Mouse (Mus musculus): Measurements from ENCODE around the gene Etv6. TPM values are rescaled to one million over a fixed set of nuclear protein-coding genes. Genes with fewer than 3 reads are reported as not detected.

The Etv6 gene
- polyA plus RNA-seq, 1 experiment from 2014 or later = 3.4 TPM

DNA sequence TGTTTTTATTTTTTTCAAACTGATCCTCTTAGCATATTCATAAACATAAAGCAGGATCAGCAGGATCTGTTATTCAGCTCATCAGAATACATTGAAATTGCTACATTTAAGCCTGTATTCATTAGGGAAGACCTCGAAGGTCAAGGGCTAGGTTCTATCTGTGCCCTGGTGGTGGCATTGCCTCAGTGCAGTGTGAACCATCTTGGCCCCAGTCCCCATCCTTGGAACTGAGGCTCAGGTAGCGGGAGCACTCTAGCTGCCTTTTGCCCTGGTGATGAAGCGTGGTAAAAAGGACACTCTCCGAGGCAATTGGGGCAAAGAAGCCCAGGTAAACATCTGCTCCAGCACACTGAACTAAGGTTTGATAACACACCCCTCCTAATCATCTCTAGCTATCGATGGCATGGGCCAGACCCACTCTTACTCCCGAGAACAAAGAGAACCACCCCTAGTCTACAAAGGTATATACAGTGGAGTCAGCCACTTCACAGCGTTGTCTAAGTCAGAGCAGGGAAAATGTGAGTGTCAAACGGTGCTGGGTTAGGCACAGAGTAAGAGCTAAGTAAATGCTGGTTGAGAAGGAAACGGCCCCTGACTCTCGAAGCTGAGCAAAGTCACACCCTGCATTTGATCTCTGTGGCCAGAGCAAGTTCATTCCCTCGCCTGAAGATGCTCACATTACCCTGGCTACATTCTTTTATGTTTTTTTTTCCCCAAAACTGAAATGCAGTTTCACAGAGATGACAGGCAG lies 148.3 kb downstream of the Etv6 start:
- no peak for ATAC-seq
- WGBS = 92% methylated on average over 11 of the region's 11 CpGs
- Histone ChIP-seq H3K27ac (ENCODE audit: low read depth, low read length) (no peak overlapping the region), H3K4me2 (ENCODE audit: low read length) (no peak overlapping the region), H3K36me3 (ENCODE audit: control insufficient read depth, insufficient read depth, low read length) (no peaks in the 10 kb centered on the region), H3K27me3 (replicated peaks; ENCODE audit: control insufficient read depth, insufficient read depth, low read length) (no peaks in the 10 kb centered on the region), H3K4me3 (ENCODE audit: low read length) (no peak overlapping the region), H3K4me1 (ENCODE audit: control insufficient read depth, insufficient read depth, low read depth, low read length) (no peaks in the 10 kb centered on the region; the same call in 1 of the 2 replicates), H3K9ac (ENCODE audit: low read depth, low read length) (no peak overlapping the region), H3K9me3 (ENCODE audit: control insufficient read depth, low read length) (no peaks in the 10 kb centered on the region)

- no peak overlapping the region for H3K9ac ChIP-seq (ENCODE audit: low read depth, low read length)
- no peak overlapping the region for H3K4me2 ChIP-seq (ENCODE audit: low read length)
- no peak overlapping the region for H3K27ac ChIP-seq (ENCODE audit: low read depth, low read length)
- no peak overlapping the region for H3K4me3 ChIP-seq (ENCODE audit: low read length)
- no peaks in the 10 kb centered on the region for H3K9me3 ChIP-seq (ENCODE audit: control insufficient read depth, low read length)
- peaks cover 14% of the 10 kb centered on the region for H3K4me1 ChIP-seq (ENCODE audit: control insufficient read depth, insufficient read depth, low read depth, low read length)
- WGBS = 69% methylated on average over 6 of the region's 6 CpGs
- H3K27me3 ChIP-seq (replicated peaks; ENCODE audit: control insufficient read depth, insufficient read depth, low read length) = no peaks in the 10 kb centered on the region
- no peaks in the 10 kb centered on the region for H3K36me3 ChIP-seq (ENCODE audit: control insufficient read depth, insufficient read depth, low read length)
- no peak for ATAC-seq
Measured at GRCm38 (mm10) chr6:134186286-134186903, 150.9 kb downstream of the Etv6 start.

DNA sequence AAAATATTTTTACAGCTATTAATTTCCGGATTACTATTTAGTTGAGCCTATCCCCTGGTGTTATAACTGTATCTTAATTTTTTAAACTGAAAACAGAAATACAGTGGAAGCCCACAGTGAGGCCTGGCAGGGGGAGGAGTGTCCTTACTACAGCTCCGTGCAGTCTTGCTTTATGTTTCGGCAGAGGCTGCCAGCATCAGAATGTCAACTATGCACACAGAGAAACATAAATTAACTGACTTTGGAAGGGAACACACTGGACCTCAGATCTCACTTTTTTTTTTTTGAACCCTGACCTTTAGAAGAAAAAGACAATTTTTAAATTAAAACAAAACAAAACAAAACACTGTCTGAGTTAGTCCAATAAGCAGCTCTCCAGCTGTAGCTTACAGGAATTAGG lies 153.2 kb downstream of the Etv6 start:
- no peaks in the 10 kb centered on the region for H3K27me3 ChIP-seq (replicated peaks; ENCODE audit: control insufficient read depth, insufficient read depth, low read length)
- H3K36me3 ChIP-seq (ENCODE audit: control insufficient read depth, insufficient read depth, low read length) = no peaks in the 10 kb centered on the region
- no peak overlapping the region for H3K9ac ChIP-seq (ENCODE audit: low read depth, low read length)
- no peaks in the 10 kb centered on the region for H3K9me3 ChIP-seq (ENCODE audit: control insufficient read depth, low read length)
- H3K27ac ChIP-seq (ENCODE audit: low read depth, low read length) = no peak overlapping the region
- H3K4me1 ChIP-seq (ENCODE audit: control insufficient read depth, insufficient read depth, low read depth, low read length) = peaks cover 14% of the 10 kb centered on the region
- 40% methylated on average over 3 of the region's 3 CpGs for WGBS
- ATAC-seq = no peak
- no peak overlapping the region for H3K4me3 ChIP-seq (ENCODE audit: low read length)
- no peak overlapping the region for H3K4me2 ChIP-seq (ENCODE audit: low read length)

GRCm38 (mm10) chr6:134189174-134189573 lies 153.7 kb downstream of the Etv6 start:
- ATAC-seq = peak; percentile 17; the same call in 1 of the 2 replicates
- Histone ChIP-seq H3K27ac (ENCODE audit: low read depth, low read length) (peak overlapping the region; percentile 41; the same call in 1 of the 2 replicates), H3K4me3 (ENCODE audit: low read length) (no peak overlapping the region), H3K9me3 (ENCODE audit: control insufficient read depth, low read length) (no peaks in the 10 kb centered on the region), H3K27me3 (replicated peaks; ENCODE audit: control insufficient read depth, insufficient read depth, low read length) (no peaks in the 10 kb centered on the region), H3K4me2 (ENCODE audit: low read length) (no peak overlapping the region), H3K36me3 (ENCODE audit: control insufficient read depth, insufficient read depth, low read length) (no peaks in the 10 kb centered on the region), H3K4me1 (ENCODE audit: control insufficient read depth, insufficient read depth, low read depth, low read length) (peaks cover 14% of the 10 kb centered on the region), H3K9ac (ENCODE audit: low read depth, low read length) (no peak overlapping the region)
- 42% methylated on average over 5 of the region's 5 CpGs for WGBS

- Histone ChIP-seq H3K36me3 (ENCODE audit: control insufficient read depth, insufficient read depth, low read length) (no peaks in the 10 kb centered on the region), H3K9me3 (ENCODE audit: control insufficient read depth, low read length) (no peaks in the 10 kb centered on the region), H3K4me2 (ENCODE audit: low read length) (no peak overlapping the region), H3K27me3 (replicated peaks; ENCODE audit: control insufficient read depth, insufficient read depth, low read length) (no peaks in the 10 kb centered on the region), H3K9ac (ENCODE audit: low read depth, low read length) (no peak overlapping the region), H3K4me3 (ENCODE audit: low read length) (no peak overlapping the region), H3K27ac (ENCODE audit: low read depth, low read length) (peak overlapping the region; percentile 41; the same call in 1 of the 2 replicates), H3K4me1 (ENCODE audit: control insufficient read depth, insufficient read depth, low read depth, low read length) (peaks cover 14% of the 10 kb centered on the region)
- peak; percentile 82 for ATAC-seq
- WGBS = 34% methylated on average over 6 of the region's 7 CpGs
Measured at GRCm38 (mm10) chr6:134189575-134190132, 154.2 kb downstream of the Etv6 start.

DNA sequence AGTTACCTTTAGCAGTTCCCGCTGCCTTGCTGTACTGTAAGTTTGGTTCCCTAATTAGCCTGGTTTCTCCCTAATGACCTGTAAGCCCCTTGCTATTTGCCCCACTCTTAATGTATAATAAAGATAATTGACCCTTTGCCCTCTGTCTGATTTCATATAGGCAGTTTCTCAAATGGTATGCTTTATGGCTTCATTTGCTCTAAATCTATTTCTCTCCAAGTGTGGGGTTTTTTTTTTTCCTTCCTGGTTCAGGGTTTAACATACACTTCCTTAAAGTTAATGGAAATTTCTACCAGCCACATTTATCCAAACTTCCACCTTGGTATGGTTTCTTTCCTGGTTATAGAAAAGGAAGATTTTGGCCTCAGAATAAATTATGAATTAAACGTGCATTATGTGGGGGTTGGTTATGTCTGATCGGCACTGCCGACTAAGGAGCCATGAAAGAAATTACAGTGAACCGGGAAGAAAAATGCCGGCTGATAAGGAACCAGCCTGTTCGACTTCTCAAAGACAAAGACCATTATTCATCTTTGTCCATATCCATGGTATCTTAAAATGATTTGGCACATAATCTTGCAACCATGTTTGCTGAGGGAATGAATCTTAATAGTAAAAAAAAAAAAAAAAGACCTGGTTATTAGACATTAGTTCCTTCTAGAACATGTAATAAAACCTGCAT lies 155.2 kb downstream of the Etv6 start:
- Histone ChIP-seq H3K4me1 (ENCODE audit: control insufficient read depth, insufficient read depth, low read depth, low read length) (peaks cover 14% of the 10 kb centered on the region), H3K9me3 (ENCODE audit: control insufficient read depth, low read length) (no peaks in the 10 kb centered on the region), H3K27ac (ENCODE audit: low read depth, low read length) (no peak overlapping the region), H3K4me3 (ENCODE audit: low read length) (no peak overlapping the region), H3K4me2 (ENCODE audit: low read length) (no peak overlapping the region), H3K27me3 (replicated peaks; ENCODE audit: control insufficient read depth, insufficient read depth, low read length) (no peaks in the 10 kb centered on the region), H3K36me3 (ENCODE audit: control insufficient read depth, insufficient read depth, low read length) (no peaks in the 10 kb centered on the region), H3K9ac (ENCODE audit: low read depth, low read length) (no peak overlapping the region)
- no peak for ATAC-seq
- WGBS = 39% methylated on average over 7 of the region's 7 CpGs

DNA sequence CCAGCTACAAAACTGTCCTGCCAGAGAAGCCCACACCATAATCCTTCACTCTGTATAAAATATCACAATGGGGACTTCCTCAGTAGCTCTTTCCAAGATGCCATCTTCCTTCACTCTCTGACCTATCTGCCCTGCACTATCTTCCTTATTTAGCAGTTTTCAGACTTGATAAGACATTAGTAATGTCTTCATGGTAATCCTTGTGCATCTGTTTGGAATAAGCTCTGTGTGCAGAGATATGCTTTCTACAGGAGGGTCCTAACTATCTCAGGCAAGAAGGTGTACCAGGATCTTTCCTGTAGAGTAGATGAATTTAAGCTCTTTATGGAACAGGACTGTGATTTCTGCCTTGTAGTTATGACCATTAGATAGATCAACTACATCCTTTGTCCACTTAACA lies 157.2 kb downstream of the Etv6 start:
- no peak overlapping the region for H3K4me3 ChIP-seq (ENCODE audit: low read length)
- H3K27me3 ChIP-seq (replicated peaks; ENCODE audit: control insufficient read depth, insufficient read depth, low read length) = no peaks in the 10 kb centered on the region
- H3K9ac ChIP-seq (ENCODE audit: low read depth, low read length) = no peak overlapping the region
- ATAC-seq = no peak
- no peaks in the 10 kb centered on the region for H3K36me3 ChIP-seq (ENCODE audit: control insufficient read depth, insufficient read depth, low read length)
- peaks cover 14% of the 10 kb centered on the region for H3K4me1 ChIP-seq (ENCODE audit: control insufficient read depth, insufficient read depth, low read depth, low read length)
- H3K9me3 ChIP-seq (ENCODE audit: control insufficient read depth, low read length) = no peaks in the 10 kb centered on the region
- no peak overlapping the region for H3K27ac ChIP-seq (ENCODE audit: low read depth, low read length)
- H3K4me2 ChIP-seq (ENCODE audit: low read length) = no peak overlapping the region

DNA sequence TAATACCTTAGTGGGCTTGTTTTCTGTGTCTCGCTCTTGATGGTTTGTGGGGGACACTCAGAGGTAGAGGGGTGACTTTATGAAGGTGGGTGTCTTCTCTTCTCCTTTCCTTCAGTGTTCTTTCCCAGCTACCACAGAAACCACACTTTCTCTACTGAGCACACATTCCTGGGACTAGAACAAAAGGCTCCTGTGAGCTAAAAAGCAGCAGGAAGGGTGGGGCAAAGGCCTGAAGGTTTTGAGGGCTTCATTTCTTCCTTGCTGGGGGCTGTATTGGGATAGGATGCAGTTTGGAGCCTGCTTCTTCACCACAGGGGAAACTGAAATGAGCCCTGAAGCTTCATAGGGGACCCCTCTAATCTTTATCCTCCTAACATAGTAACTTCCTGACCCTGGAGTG lies 164.4 kb downstream of the Etv6 start:
- Histone ChIP-seq H3K4me2 (ENCODE audit: low read length) (no peak overlapping the region), H3K9ac (ENCODE audit: low read depth, low read length) (no peak overlapping the region), H3K27me3 (replicated peaks; ENCODE audit: control insufficient read depth, insufficient read depth, low read length) (no peaks in the 10 kb centered on the region), H3K9me3 (ENCODE audit: control insufficient read depth, low read length) (no peaks in the 10 kb centered on the region), H3K36me3 (ENCODE audit: control insufficient read depth, insufficient read depth, low read length) (no peaks in the 10 kb centered on the region), H3K4me1 (ENCODE audit: control insufficient read depth, insufficient read depth, low read depth, low read length) (no peaks in the 10 kb centered on the region), H3K27ac (ENCODE audit: low read depth, low read length) (no peak overlapping the region), H3K4me3 (ENCODE audit: low read length) (no peak overlapping the region)
- no peak for ATAC-seq
- 95% methylated on average over 1 of the region's 1 CpGs for WGBS

DNA sequence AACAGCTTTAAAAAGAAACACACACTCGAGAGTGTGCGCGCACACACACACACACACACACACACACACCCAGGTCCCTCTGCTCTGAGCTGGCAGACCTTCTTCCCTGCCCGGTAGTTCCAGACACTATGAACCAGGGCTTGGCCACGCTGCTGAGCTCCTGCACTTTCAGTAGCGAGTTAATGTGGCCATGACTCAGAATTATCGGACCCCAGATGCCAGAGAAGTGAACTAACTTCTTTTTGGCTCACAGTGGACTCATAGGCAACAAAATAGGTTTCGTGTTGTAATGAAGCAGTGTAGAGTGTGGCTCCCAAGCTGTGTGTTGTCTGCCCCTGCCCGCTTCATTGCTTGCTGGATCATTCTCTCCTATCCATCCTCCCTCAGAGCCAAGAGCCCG lies 165.1 kb downstream of the Etv6 start:
- Histone ChIP-seq H3K27me3 (replicated peaks; ENCODE audit: control insufficient read depth, insufficient read depth, low read length) (no peaks in the 10 kb centered on the region), H3K27ac (ENCODE audit: low read depth, low read length) (no peak overlapping the region; the same call in 1 of the 2 replicates), H3K36me3 (ENCODE audit: control insufficient read depth, insufficient read depth, low read length) (no peaks in the 10 kb centered on the region), H3K4me1 (ENCODE audit: control insufficient read depth, insufficient read depth, low read depth, low read length) (no peaks in the 10 kb centered on the region), H3K4me3 (ENCODE audit: low read length) (no peak overlapping the region), H3K9ac (ENCODE audit: low read depth, low read length) (no peak overlapping the region), H3K9me3 (ENCODE audit: control insufficient read depth, low read length) (no peaks in the 10 kb centered on the region), H3K4me2 (ENCODE audit: low read length) (no peak overlapping the region)
- WGBS = 69% methylated on average over 10 of the region's 10 CpGs
- ATAC-seq = peak; percentile 63
